Mouse (Mus musculus) erythroblast, embryonic 14.5 days (primary cell): ENCODE data around the gene Col24a1. TPM values are rescaled to one million over a fixed set of nuclear protein-coding genes. Genes with fewer than 3 reads are reported as not detected.

Experiments used
- H3K27me3 ChIP-seq: 2 replicates; pipeline ENCODE4 v1.6.1; 2012; ENCODE audit warnings: inconsistent platforms; ENCODE audit not compliant: control insufficient read depth
- H3K36me3 ChIP-seq: 2 replicates; pipeline ENCODE4 v1.6.1; 2012; ENCODE audit warnings: mild to moderate bottlenecking, inconsistent platforms; ENCODE audit not compliant: control insufficient read depth
- H3K4me1 ChIP-seq: 2 replicates; pipeline ENCODE4 v1.6.1; 2012; ENCODE audit warnings: inconsistent platforms; ENCODE audit not compliant: control insufficient read depth
- H3K4me3 ChIP-seq: replicated peaks from 2 replicates; pipeline ENCODE3; 2012; ENCODE audit warnings: moderate library complexity, mild to moderate bottlenecking, inconsistent platforms
- H3K9me3 ChIP-seq: 2 replicates; pipeline ENCODE4 v1.6.1; 2012; ENCODE audit warnings: low read length, inconsistent platforms, mixed read lengths; ENCODE audit not compliant: control insufficient read depth
- GATA1 ChIP-seq: IDR thresholded peaks from 2 replicates; pipeline ENCODE4 v1.6.1; 2012; ENCODE audit warnings: low read length, inconsistent platforms, mixed read lengths
- TAL1 ChIP-seq: IDR thresholded peaks from 3 replicates; pipeline ENCODE4 v1.6.1; 2012; ENCODE audit warnings: low read length, inconsistent platforms, mixed read lengths
- polyA plus RNA-seq: library from polyadenylated mRNA; stranded (reverse); fragments of >175 nt; gene quantifications from 2 replicates; pipeline ENCODE4 v1.2.3, GENCODE M21; 2012

Col24a1 gene
- polyA plus RNA-seq, 1 experiment: not detected

DNA sequence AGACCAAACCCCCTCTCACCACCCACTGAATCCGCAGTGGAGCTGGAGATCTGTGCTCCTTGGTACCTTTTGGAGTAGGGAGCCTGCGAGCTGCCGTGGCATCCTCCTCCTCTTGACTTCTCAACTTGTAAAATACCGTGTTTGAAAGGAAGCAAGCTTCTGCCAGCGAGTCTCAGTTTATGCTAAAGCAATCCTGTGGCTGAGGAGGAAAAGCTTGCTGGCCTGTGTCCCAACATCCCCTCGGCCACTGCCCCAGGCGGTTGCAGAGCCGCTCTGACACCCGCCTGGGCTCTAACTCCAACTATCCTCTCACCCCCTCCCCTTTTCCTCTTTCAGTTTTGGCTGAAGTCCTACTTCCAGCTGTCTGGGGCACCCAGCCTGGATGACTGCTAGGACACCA is 935 bp downstream of the Col24a1 start:
- Histone ChIP-seq H3K9me3 (no peaks in the 10 kb centered on the region), H3K36me3 (no peaks in the 10 kb centered on the region), H3K4me1 (no peaks in the 10 kb centered on the region), H3K4me3 (no peak overlapping the region), H3K27me3 (peaks cover 17% of the 10 kb centered on the region)
- TF ChIP-seq TAL1 (no peak), GATA1 (no peak)

DNA sequence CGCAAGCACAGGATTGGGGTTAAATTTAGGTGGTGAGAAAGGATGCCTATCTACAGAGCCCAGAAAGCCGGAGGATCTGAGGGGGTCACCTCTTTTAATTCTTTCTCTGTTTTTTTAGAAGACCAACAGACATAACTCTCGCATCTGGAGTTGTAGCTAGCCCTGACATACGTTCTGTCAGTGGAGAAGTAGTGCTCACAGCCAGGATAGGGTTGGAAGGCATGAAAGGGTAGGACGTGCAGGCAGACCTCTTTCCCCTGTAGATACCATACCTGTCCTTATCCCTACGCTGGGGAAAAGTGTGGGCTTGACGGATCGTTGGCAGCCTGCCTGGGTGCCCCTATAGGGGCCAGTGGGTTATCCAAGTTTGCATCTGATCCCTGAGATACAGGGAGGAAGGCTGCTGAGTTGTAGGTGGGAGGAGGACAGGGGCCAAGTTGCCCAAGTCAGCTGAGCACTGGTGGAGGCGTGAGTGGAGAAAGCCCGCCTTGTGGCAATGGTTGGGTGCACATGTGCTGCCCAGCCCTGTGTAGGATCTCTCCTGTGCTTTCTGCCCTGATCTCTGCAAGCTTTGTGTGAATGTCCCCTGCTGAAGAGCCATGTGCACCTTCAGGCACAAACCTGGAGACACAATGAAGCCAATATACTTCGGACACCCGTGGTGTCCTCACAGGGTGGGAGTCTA is 1.5 kb downstream of the Col24a1 start:
- H3K36me3 ChIP-seq: no peaks in the 10 kb centered on the region
- TF ChIP-seq GATA1: no peak
- TF ChIP-seq TAL1: no peak
- H3K4me3 ChIP-seq: no peak overlapping the region
- H3K9me3 ChIP-seq: no peaks in the 10 kb centered on the region
- H3K4me1 ChIP-seq: no peaks in the 10 kb centered on the region
- H3K27me3 ChIP-seq: peaks cover 17% of the 10 kb centered on the region

DNA sequence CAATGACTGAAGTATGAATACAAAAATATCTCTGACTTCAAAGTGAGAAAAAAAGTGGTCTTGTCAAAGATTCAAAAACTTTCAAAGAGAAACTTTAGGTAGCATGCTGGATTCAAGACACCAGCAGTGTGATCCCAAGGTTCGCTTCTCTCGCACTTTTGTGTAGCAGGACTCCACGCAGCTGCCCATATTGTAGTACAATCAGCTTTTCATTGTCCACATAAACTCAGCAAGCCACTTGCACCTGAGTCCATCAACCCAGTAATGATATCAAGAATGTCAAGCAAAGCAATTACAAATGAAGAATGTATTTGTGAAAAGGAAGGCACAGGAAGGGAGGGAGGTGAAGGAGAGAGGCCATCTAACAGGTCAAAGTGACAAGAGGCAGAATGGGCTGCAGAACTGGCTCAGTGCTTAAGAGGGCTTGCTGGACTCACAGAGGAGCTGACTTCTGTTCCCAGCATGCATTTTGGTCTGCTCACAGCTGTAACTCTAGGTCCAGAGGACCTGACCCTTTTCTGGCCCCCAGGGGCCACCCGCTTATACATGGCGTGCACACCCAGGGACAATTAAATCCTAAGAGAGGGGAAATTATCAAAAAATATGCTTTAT is 7.8 kb downstream of the Col24a1 start:
- TF ChIP-seq GATA1: no peak
- no peak for TF ChIP-seq TAL1
- no peaks in the 10 kb centered on the region for H3K27me3 ChIP-seq
- no peaks in the 10 kb centered on the region for H3K36me3 ChIP-seq
- no peak overlapping the region for H3K4me3 ChIP-seq
- no peaks in the 10 kb centered on the region for H3K9me3 ChIP-seq
- no peaks in the 10 kb centered on the region for H3K4me1 ChIP-seq

DNA sequence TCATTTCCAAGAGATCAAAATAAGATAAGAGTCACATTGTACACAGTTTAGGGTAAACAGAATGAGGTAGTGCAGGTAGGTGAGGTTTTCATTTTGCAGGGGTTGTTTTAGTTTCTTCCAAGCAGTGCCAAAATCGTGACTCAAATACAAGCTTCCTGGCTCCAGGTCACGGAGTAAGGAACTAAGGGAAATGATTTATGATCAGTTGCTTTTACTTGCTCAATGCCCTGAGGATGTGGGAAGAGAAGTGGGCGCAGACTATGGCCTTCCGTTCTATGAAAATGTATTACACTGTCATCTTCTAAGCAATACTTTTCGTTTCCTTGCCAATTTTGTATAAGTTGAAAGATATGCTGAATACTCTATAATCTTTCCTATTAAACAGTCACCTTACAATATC is 13.0 kb downstream of the Col24a1 start:
- H3K36me3 ChIP-seq: no peaks in the 10 kb centered on the region
- H3K4me1 ChIP-seq: no peaks in the 10 kb centered on the region
- H3K9me3 ChIP-seq: no peaks in the 10 kb centered on the region
- no peak overlapping the region for H3K4me3 ChIP-seq
- H3K27me3 ChIP-seq: no peaks in the 10 kb centered on the region
- TF ChIP-seq TAL1 (no peak), GATA1 (no peak)

DNA sequence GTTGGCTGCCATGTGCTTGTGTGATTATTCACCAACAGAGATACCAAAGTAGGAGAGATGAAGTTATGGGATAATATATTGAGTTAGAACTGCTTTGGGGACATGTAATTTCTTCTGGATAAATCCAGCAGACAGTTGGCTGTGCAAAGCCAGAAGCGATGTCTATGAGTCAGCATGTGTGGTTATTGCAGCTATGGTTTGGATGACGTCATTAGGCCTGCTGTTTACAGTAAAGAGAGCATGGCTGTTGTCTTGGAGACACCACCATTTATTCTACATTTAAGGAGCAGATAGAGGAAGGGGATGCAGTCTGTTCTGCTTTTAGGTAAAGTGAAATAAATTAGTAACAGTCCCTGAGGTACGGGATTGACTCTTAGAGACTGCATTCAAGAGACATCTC is 14.9 kb downstream of the Col24a1 start:
- Histone ChIP-seq H3K4me1 (no peaks in the 10 kb centered on the region), H3K4me3 (no peak overlapping the region), H3K9me3 (no peaks in the 10 kb centered on the region), H3K36me3 (no peaks in the 10 kb centered on the region), H3K27me3 (no peaks in the 10 kb centered on the region)
- TF ChIP-seq GATA1: no peak
- TF ChIP-seq TAL1: no peak

DNA sequence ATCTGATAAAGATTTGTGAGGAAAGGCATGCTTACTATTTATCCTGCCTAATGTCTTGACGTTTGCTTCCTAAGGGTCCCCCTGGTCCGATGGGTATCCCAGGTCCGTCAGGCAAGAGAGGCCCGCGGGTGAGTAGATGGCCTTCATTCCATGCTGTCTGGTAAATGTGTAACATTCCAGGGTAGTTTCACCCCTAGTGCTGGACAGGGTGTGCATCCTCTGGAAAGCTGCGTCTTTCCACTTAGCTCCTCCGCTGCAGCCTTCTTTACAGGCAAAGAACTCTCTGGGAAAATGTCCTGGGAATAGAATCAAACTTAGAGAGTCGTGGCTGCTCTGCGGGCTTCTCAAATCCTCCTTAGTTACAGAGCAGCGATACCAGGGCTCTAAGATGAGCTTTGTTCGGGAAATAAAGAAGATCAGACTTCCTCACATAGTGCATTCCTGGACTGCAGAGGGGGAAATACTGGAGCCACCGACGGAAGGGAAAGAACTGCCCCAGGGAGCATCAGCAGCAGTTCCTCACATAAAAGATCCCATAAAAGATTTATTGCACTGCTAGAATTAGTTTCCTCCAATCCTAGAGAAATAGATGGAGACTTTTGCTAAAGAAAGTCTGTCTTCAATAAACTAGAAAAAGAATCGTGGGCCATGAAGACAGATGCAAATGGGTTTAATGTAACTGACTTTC is 28.5 kb downstream of the Col24a1 start:
- no peaks in the 10 kb centered on the region for H3K27me3 ChIP-seq
- TF ChIP-seq GATA1: no peak
- no peak for TF ChIP-seq TAL1
- no peaks in the 10 kb centered on the region for H3K36me3 ChIP-seq
- H3K4me1 ChIP-seq: no peaks in the 10 kb centered on the region
- H3K4me3 ChIP-seq: no peak overlapping the region
- H3K9me3 ChIP-seq: no peaks in the 10 kb centered on the region

DNA sequence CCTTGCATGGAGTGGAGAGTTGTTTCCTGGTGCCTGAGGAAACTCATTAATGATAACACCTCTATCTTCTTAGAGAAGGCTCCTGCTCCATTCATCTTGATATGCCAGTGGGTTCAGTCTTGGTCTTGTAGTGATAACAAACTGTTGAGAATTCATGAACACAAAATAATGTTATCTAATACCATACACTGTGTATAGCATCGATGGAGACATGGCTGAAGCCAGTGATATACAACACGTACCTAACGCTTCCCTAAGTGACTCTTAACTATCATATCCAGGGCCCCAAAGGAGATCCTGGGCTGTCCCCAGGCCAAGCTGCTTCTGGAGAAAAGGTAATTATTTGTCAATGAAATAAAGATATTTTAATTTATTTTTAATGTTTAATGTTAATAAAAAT is 33.1 kb downstream of the Col24a1 start:
- H3K4me3 ChIP-seq: no peak overlapping the region
- no peaks in the 10 kb centered on the region for H3K36me3 ChIP-seq
- no peaks in the 10 kb centered on the region for H3K4me1 ChIP-seq
- no peak for TF ChIP-seq TAL1
- TF ChIP-seq GATA1: no peak
- H3K27me3 ChIP-seq: no peaks in the 10 kb centered on the region
- H3K9me3 ChIP-seq: no peaks in the 10 kb centered on the region

DNA sequence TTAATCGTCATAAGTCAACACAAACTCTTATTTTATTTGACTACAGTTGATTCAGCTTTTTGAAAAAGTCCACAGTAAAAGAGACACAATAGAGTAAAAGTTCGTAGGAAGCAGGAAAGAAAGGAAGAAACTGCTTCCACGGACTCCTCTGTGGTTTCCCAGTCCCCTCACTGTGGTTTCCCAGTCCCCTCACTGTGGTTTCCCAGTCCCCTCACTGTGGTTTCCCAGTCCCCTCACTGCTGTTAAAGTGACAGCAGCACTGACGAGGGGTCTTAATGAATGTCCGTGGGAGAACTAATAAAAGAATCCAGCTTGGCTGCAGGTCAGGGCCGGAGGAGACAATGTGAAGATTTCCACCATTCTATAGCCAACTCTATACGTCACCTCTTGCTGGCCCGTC is 39.4 kb downstream of the Col24a1 start:
- Histone ChIP-seq H3K4me1 (no peaks in the 10 kb centered on the region), H3K9me3 (no peaks in the 10 kb centered on the region; the same call in 1 of the 2 replicates), H3K36me3 (no peaks in the 10 kb centered on the region), H3K27me3 (no peaks in the 10 kb centered on the region), H3K4me3 (no peak overlapping the region)
- TF ChIP-seq GATA1 (no peak), TAL1 (no peak)

DNA sequence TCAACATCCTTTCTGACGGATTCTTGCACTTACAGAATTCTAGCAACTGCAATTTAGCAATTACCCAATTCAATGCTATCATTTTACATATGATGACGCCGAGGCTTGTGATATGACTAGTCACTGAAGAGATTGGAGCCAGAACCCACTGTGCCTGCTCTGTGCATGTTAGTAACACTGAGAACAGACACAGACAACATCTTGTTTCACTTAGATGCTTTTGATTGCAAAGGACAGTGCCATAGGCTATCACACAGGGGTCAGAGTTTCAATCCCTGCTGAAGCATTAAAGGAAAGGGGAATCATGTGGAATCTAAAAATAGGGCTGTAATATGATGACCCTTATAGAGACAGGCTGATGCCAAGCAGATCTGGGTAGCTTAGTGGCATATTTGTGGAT is 41.8 kb downstream of the Col24a1 start:
- Histone ChIP-seq H3K36me3 (no peaks in the 10 kb centered on the region), H3K4me3 (no peak overlapping the region), H3K4me1 (no peaks in the 10 kb centered on the region), H3K27me3 (no peaks in the 10 kb centered on the region), H3K9me3 (no peaks in the 10 kb centered on the region; the same call in 1 of the 2 replicates)
- TF ChIP-seq GATA1 (no peak), TAL1 (no peak)
